Mouse (Mus musculus) bone marrow macrophage, adult 2 months (primary cell): ENCODE measurements around the gene Kat6b.

ENCODE experiments used
- CTCF ChIP-seq: IDR thresholded peaks from 2 replicates; pipeline ENCODE4 v1.5.1; 2012; ENCODE audit warnings: low read depth, mild to moderate bottlenecking, low read length, moderate library complexity
- POLR2A ChIP-seq: IDR thresholded peaks from 2 replicates; pipeline ENCODE4 v1.6.1; 2012; ENCODE audit warnings: mild to moderate bottlenecking, low read depth, low read length, borderline replicate concordance

GRCm38 (mm10) chr14:21625946-21626345, 144.7 kb downstream of the Kat6b start:
- no peak for TF ChIP-seq CTCF
- TF ChIP-seq POLR2A: no peak
